Mouse (Mus musculus): ENCODE data around the gene Adamts3. TPM values are rescaled to one million over a fixed set of nuclear protein-coding genes. Genes with fewer than 3 reads are reported as not detected.
A peak's percentile ranks its signal among the peaks of the same experiment; 100 is the strongest.

Adamts3 gene
- total RNA-seq, 2 experiments from 2014 or later, result 19.3 to 21.7 TPM

DNA sequence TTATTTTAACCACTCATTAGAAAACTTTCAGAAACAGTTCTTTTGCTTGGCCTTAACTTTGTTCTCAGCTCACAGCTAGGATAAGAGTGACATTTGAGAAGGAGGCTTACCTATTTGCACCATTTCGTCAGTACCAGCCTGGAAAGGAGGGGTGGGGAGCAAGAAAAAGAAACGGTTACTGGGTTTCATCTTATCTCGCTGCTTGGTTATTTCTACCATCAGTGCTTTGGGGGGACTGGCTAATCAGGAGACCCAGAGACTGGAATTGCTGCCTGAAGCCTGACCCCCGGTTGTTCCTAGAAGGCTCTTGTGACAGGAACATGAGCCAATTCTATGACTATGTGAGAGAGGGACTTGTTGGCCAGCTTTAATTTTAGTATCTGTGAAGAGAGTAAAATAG, 1.7 kb downstream of the Adamts3 start:
- TF ChIP-seq CTCF (IDR thresholded peaks at IDR 0.05), result no peak
- Histone ChIP-seq H3K27ac (no peak overlapping the region), H3K4me3 (peak overlapping the region; percentile 17)
- no peak for DNase-seq (ENCODE audit: extremely low spot score in 1 of 2, low spot score in 2 of 2)
- intact Hi-C loops (cut with DNase I), result loop anchor here (5.0 kb wide), 1 partner anchor 169 kb away; no protein-coding TSS in a partner anchor

DNA sequence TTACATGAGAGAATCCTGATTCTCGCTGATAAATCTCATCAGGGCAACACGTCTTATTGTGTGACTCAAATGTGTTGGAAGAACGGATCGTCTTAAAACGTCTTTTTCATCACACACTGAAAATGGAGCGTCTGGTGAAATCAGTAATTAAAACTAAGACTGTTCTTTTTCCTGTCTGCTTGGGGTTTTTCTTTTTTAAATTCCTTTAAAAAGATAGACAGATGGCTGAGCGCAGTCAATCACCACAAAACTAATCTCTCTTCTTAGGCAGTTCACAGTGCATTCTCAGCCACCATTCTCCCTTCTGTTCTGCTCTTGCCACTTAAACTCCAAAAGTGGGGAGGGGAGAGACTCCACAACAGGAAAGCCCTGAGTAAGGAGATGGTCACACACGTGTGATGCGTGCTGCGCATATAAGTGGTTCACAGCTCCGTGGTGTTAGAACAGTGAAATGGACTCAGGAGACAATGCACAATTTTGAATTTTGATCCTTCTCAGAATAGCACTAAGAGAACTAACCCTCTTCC, 4.2 kb downstream of the Adamts3 start:
- no peak overlapping the region for H3K4me3 ChIP-seq
- no peak for DNase-seq (ENCODE audit: extremely low spot score in 1 of 2, low spot score in 2 of 2)
- intact Hi-C loops (cut with DNase I), result no loop called here
- TF ChIP-seq CTCF (IDR thresholded peaks at IDR 0.05), result no peak
- H3K27ac ChIP-seq, result no peak overlapping the region

DNA sequence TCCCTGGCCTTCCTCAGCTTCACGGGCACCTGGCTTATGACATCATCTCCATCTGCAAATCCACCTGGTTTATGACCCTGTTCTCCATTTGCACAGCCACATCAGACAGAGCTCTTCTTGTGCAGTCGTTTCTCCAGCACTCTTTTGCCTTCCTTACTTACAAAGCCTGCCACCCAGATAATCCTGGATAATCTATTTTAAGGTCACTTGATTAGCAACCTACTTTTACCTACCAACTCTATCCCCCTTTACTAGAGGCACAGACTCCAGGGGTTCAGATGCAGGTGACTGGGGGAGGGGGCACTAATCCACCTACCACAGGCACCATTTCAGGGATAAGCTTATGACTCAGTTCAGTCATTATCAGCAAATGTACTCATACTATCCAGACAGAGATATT, 10.5 kb downstream of the Adamts3 start:
- Histone ChIP-seq H3K4me3 (no peak overlapping the region), H3K27ac (no peak overlapping the region)
- intact Hi-C loops (cut with DNase I), result no loop called here
- DNase-seq (ENCODE audit: extremely low spot score in 1 of 2, low spot score in 2 of 2), result no peak
- TF ChIP-seq CTCF (IDR thresholded peaks at IDR 0.05), result no peak

DNA sequence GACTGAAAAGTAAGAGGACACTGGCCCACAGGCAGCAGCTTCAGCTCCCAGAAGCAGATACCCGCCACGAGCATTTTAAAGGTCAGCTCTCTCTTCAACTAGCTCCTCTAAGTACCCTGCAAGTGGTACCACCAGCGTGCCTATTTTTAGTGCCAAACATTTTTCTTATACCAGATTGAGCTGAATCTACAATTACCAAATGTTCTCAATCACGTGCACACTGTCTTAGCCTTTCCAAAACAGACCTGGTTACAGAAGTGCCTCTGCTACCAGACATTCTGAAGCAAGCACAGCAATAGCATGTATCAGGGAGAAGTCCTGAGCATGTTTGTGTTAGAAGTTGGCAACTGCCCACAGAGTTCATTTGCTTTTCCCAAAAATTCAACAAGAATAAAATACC, 23.5 kb downstream of the Adamts3 start:
- Histone ChIP-seq H3K27ac (no peak overlapping the region), H3K4me3 (no peak overlapping the region)
- DNase-seq (ENCODE audit: extremely low spot score in 1 of 2, low spot score in 2 of 2), result no peak

DNA sequence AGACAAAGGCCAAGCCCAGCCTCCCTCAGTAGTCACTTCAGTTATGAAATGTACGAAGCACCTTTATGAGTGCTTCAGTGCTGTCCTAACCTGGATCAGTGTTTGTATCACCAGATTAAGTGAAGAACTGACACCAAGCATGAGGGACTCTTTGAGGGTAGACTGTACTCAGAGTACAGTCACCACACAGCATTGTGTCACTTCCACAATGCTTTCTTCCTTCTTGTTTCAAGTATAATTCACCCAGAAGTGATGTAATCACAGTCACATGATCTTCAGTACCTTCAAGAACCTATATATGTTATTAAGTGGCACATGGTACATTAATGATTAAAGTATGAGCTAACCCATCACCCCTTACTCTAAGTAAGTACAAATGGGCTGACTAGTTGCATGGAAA, 24.3 kb downstream of the Adamts3 start:
- no peak for DNase-seq (ENCODE audit: extremely low spot score in 1 of 2, low spot score in 2 of 2)
- TF ChIP-seq CTCF (IDR thresholded peaks at IDR 0.05), result no peak
- Histone ChIP-seq H3K27ac (no peak overlapping the region), H3K4me3 (no peak overlapping the region)
- intact Hi-C loops (cut with DNase I), result no loop called here

More for the DNA sequence above, 23.5 kb downstream of the Adamts3 start:
- no peak for TF ChIP-seq CTCF (IDR thresholded peaks at IDR 0.05)
- intact Hi-C loops (cut with DNase I), result no loop called here

DNA sequence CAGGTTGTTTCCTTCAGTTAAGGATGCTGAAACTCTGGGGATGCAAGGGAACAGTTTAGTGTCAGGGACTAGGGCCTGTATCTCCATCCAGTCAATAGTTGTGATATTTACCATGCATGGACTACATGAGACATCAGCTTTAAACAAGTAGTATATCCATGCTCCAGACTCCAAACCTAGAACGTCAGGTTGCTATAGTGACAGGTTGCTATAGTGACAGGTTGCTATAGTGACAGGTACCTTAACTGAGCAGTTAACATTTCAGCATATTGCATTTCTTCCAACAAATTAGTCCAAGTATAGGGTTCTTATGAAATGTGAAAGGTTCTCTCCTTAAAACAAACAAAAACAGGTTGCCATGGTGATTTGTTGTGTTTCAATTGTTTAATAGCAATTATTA, 36.6 kb downstream of the Adamts3 start:
- no peak for TF ChIP-seq CTCF (IDR thresholded peaks at IDR 0.05)
- H3K4me3 ChIP-seq, result no peak overlapping the region
- DNase-seq (ENCODE audit: extremely low spot score in 1 of 2, low spot score in 2 of 2), result peak in 1 of 2 experiments; percentile 31
- intact Hi-C loops (cut with DNase I), result no loop called here
- H3K27ac ChIP-seq, result peak overlapping the region; percentile 51; the same call in 1 of the 2 replicates

DNA sequence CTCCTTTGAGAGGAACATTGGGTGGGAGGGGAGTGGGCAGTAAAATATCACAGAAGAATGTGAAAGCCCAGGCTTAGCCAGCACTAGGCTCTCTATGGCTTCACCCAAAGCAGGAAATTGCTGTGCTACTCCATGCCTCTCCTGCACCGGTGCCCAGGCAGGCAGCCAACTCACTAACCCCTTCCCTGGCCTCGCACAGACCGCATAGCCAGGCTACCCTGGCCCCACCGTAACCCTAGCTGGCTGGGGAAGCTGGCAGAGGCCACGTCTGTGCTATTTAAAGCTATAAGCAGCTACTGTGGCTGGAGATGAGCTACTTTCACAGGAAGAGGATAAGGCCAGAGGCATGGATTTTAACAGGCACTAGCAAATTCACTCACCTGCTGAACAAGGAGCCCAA, 38.8 kb downstream of the Adamts3 start:
- Histone ChIP-seq H3K4me3 (no peak overlapping the region), H3K27ac (no peak overlapping the region)
- TF ChIP-seq CTCF (IDR thresholded peaks at IDR 0.05), result no peak
- peak; percentile 31 to 33 for DNase-seq (ENCODE audit: extremely low spot score in 1 of 2, low spot score in 2 of 2)
- intact Hi-C loops (cut with DNase I), result no loop called here

DNA sequence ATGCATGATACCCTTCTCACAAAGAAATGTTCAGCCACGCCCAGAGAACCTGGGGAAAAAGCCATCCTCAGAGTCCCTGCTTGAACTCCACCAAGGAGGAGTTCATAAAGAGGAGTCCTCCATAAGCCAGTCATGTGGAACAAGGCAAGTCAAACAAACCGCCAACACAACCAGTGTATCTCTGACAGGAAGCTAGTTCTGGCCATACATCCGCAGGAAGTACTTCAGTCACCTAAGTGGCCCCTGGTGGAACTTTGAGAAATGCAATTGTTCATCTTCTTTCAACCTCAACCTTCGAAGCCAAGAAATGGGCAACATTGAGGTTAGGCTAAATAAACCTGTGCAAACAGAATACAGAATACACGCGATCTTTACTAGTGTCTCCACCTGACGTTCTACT, 39.7 kb downstream of the Adamts3 start:
- no peak for TF ChIP-seq CTCF (IDR thresholded peaks at IDR 0.05)
- no peak overlapping the region for H3K4me3 ChIP-seq
- H3K27ac ChIP-seq, result no peak overlapping the region
- intact Hi-C loops (cut with DNase I), result no loop called here
- DNase-seq (ENCODE audit: extremely low spot score in 1 of 2, low spot score in 2 of 2), result no peak

DNA sequence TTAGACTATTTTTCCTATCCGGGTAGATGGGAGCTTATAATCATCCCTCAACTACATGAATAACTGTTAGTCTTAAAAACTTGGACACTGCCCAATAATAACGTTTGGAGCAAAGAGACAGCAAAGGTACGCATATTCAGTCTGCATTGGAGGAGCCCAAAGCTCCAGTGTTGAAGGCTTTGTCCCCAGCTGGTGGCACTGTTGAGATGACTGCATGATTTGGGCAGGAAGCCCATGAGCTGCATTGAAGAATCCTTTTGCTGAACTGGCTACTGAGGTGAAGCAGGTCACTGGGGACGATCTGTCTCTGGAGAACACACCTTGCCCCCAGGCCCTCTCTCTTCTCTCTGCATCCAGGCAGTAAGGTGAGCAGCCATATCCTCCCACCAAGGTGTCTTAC, 43.5 kb downstream of the Adamts3 start:
- Histone ChIP-seq H3K27ac (no peak overlapping the region), H3K4me3 (no peak overlapping the region)
- DNase-seq (ENCODE audit: extremely low spot score in 1 of 2, low spot score in 2 of 2), result peak; percentile 36 to 49
- intact Hi-C loops (cut with DNase I), result loop anchor here (1.0 to 5.0 kb wide), 2 partner anchors 93 to 353 kb away; no protein-coding TSS in a partner anchor
- peak; percentile 48 for TF ChIP-seq CTCF (IDR thresholded peaks at IDR 0.05)

DNA sequence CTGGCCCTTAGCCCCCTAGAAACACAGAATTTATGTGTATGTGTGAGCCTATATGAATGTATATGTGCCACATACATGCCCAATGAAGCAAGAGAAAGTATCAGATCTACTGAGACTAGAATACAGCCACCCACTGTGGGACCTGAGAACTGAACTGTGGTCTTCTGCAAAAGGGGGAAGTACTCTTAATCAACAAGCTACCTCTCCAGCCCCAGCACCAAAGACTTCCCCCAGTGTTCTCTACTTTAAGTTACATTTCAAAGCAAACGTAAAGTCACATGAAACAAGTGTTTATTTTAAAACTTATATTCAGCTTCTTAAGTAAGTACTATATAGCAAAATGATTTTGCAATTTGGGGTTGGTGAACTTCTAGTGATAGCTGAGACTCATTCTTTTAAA, 62.0 kb downstream of the Adamts3 start:
- Histone ChIP-seq H3K27ac (no peak overlapping the region), H3K4me3 (no peak overlapping the region)
- DNase-seq (ENCODE audit: extremely low spot score in 1 of 2, low spot score in 2 of 2), result no peak
- intact Hi-C loops (cut with DNase I), result no loop called here
- no peak for TF ChIP-seq CTCF (IDR thresholded peaks at IDR 0.05)

DNA sequence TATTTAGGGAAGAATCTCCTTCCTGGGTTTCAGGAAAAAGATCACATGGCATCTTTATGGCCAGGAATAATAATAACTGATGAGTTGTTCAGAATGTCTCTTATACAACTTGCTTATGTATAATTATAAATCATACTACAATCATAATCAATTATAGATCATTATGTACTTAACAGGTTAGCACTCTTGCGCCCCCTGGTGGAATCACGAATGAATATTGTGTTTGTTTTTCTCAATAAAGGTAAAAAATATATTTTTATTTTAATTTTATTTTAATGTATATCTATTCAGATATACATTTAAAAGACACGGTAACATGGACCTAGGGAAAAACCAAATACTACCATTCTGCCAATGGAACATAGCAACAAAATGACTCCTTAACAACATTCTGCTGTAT, 63.6 kb downstream of the Adamts3 start:
- no peak for DNase-seq (ENCODE audit: extremely low spot score in 1 of 2, low spot score in 2 of 2)
- intact Hi-C loops (cut with DNase I), result loop anchor here (5.0 kb wide), 2 partner anchors 107 to 373 kb away; no protein-coding TSS in a partner anchor
- H3K4me3 ChIP-seq, result no peak overlapping the region
- TF ChIP-seq CTCF (IDR thresholded peaks at IDR 0.05), result peak; percentile 74
- no peak overlapping the region for H3K27ac ChIP-seq

DNA sequence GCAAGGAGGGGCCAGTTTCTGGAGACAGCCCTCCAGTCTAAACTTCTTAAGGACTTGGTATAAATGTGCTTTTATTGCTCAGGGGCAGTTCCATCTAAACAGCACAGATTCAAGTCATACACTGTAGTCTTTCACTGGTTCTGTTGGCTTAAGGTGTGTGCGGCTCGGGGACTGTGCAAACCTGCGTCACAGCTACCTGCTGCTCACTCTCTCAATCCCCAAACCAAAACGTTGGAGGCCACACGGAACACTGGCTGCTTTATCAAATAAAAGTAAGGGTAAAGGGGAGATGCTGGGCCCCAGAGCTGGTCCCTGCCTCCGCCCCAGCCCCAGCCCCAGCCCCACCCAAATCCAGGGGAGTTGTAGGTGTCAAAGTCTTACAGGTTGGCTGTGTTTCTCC, 66.5 kb downstream of the Adamts3 start:
- intact Hi-C loops (cut with DNase I), result loop anchor here (5.0 kb wide), 2 partner anchors 104 to 376 kb away; no protein-coding TSS in a partner anchor
- no peak for TF ChIP-seq CTCF (IDR thresholded peaks at IDR 0.05)
- Histone ChIP-seq H3K27ac (no peak overlapping the region), H3K4me3 (no peak overlapping the region)
- DNase-seq (ENCODE audit: extremely low spot score in 1 of 2, low spot score in 2 of 2), result no peak

DNA sequence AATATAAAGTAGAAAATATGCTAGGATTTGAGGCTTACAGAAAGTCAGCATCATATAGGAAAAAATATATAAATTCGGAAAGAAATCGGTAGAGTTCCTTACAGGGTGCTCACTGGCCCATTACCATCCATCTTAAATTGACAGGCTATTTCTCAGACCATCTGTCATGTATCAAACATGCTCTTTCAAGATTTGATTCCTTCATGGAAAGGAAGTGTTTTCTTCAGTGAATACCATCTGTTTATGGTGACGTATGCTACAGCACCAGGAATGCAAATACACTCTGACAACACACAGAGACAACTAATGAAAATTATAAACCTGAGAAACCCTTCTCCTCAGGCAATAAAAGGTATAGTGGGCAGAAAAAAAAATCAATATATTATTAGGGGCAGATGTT, 68.6 kb downstream of the Adamts3 start:
- TF ChIP-seq CTCF (IDR thresholded peaks at IDR 0.05), result no peak
- H3K27ac ChIP-seq, result no peak overlapping the region
- no peak for DNase-seq (ENCODE audit: extremely low spot score in 1 of 2, low spot score in 2 of 2)
- intact Hi-C loops (cut with DNase I), result no loop called here
- H3K4me3 ChIP-seq, result no peak overlapping the region
